Mouse (Mus musculus): ENCODE measurements at regions not wholly inside any gene's neighbourhood (a gene's known extent, or its start where the extent isn't known, plus 50 kb on each side); places are given as distances from the start of the nearest gene placed in this dataset.

DNA sequence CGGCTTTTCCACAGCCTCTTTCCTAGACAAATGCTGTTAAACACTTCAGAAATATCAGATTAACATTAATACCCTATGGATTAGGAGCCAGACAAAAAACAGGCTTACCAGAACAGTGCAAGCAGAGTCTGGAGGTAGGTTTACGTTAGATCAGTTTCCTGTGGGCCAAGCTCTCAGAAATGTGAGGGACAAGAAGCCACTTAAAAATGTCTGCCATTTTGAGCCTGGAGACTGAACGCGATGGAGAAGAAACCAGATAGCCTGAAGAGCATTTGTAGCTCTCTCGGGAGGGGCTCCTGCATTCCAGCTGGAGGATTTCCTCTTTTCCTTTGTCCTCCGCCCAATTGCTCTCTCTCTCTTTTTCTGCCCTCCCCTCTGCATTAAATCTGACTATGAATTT lies 239.1 kb upstream of the Sp4 start:
- DNase-seq (ENCODE audit: low spot score): no peak

DNA sequence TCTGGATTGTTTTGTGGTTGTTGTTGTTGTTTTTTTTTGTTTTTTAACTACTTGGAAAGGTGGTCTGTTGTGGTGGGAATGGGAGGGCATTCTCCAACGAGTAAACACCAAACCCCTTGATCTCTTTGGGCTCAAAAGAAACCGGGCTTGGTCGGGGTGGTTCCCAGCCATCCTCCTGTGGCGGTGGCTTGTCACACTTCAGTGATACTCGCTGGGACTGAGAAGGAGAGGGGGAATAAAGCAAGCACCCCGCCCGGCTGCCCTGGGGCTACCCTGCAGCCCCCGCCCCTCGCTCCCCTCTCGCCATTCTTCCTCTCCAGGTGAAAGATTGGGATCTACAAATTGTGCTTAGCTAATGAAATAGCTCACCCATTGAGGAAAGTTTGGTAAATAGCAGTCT lies 229.3 kb upstream of the Sp4 start:
- DNase-seq (ENCODE audit: low spot score): no peak

DNA sequence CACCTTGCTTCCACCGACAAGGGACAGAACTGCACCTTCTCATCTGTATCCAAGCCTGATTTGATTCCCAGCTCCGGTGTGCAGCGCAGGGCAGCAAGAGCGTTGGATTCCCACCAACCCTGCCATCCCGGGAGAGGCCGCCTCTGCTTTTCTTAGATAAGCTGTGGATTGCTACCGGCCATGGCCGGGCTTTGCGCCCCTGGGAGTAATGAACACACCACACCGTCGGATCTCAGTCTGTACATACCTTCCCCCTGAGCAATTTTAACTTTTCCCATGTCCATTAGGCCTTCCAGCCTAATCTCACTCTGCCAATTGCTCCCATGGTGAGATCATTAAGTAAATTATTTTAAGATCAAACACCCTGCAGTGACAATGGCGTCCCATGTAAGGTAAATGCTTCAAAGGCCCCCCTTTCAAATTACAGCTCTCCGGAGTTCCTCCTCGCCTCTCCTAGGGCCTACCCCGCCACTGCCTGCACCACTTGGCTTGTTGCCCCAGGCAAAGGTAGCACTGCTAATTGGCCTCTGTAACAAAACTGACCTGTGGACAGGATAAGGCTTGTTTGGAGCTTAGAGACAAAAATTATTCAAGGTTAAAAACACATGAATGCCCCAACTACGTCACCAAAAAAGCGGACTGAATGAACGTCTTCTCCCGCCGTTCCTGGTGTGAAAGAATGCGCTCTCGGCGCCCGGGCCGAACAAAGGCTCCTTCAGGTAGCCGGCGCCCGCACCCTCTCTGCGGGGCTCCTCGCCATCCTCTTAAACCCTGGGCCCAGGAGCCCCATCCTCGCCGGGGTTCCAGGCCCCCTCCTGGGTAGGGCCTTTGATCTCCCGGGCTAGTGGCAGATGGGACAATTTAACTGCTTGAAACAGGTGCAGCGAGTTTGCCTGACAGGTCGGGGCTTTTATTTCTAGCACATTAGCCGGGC lies 228.5 kb upstream of the Sp4 start:
- DNase-seq (ENCODE audit: low spot score): no peak

DNA sequence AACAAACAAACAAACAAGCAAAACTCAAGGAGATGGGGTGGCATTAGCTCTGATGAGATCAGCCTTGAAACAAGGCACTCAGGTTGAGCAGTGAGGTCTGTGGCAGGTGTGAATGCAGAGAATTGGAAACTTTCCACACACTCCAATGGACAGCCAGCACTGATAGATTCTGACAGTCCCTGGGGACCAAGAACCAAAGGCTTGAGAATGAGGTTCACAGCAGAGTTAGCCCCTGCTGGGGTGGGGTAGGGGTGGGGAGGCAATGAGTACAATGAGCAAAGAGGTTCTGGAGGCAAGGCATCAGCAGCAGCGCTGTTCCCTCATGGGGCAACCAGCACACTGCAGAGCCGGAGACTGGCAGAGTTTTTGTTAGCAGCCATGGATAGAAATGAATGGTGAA lies 220.5 kb upstream of the Sp4 start:
- DNase-seq (ENCODE audit: low spot score): no peak

DNA sequence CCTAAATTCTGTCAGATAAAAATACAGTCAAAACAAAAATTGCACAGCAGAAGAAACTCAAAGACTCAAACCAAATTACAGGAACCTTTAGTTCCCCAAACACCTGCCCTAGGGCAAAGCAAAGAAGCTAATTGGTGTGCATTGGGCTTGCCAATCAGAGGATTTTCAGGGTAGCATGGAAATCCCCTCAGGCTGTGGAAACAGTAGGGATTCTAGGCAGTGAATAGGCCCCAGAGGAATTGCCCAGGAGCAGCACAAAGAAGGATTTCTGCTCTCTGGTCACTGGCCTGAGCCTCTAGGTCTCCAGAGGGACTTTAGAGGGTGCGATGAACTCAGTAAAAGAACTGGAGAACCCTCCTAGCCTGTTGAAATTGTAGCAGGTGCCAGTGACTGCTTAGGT lies 220.1 kb upstream of the Sp4 start:
- DNase-seq (ENCODE audit: low spot score): no peak

DNA sequence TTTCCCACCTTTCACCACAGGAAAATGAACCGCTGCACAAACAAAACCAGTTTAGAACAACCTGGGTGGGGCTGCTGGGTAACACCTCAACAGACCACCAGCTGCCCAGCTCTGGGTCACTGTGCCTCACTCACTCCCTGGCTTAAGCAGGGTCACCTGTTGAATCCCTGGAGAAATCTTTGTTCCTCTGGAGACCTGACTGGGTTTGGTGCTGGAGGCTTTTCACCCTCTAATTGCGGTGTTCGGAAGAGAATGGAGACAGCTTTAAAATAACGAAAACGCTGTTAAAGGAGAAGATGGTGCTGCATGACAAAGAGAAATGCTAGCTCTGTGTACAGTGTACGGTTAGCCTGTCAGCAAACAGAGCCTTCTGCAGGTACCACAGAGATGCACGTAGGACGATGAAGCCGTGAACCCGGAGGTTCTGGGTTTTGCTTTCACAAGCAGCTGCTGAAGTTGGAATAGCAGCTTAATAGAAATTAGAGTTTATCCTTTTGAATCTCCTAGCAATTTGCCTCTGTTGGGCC lies 218.6 kb upstream of the Sp4 start:
- no peak for DNase-seq (ENCODE audit: low spot score)

DNA sequence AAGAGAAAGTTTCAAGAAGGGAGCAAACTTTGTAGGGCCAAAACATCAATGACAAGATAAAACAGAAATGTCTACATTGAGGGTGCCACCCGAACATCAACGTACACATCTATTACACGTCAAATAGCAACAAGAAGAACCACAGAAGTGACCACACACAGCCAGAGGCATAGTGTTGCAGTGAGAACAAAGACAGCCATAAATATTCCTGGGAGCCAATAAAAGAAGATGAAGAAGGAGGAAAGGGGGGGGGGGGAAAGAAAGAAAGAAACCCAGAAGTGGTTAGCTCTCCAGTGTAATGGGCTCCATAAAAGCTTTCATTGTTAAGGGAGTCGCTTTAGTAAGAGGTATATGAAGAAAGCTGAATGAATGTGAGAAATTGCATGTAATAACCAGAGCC lies 209.7 kb upstream of the Sp4 start:
- no peak for DNase-seq (ENCODE audit: low spot score)

DNA sequence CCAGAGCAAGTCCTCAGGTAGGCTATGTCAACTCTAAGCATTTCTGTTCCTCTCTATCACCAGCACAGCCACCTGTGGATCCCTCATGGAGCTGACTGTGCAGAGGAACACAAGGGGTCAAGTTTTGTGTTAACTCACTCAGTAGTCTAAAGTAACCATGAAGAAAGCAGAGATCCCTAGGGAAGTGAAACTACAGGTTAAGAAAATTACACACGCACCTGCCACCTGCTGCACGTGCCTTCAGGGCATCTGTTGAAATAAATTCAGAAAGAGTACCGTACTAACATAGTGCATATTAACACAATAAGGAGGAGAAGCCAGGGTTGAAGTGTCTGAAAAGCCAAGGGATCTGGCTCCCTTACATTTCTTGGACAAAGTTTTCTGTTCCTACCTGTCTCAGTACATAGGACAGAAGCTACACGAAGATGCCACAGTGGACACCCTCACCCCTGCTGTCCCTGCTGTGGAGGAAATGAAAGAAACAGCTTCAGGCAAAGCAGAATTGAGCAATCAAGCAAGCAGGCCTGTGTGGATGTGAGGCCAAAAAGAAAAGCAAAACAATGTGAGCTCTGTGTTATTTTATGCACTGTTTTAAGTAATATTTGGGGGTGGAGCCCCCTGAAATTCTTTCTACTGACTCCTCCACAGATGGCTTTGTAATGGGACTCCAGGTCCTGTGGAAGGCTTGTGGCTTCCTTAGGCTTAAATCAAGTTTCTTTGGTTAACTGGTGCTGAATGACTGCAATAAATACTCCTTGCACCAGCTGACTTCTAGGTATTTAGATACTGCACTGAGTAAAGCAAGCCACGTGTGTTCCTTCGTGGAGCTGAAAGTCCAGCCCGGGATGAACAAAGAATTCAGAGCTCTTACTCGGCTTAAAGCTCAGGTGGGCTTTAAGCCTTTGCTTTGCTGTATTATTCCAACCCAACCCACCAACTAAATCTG lies 208.0 kb upstream of the Sp4 start:
- DNase-seq (ENCODE audit: low spot score): no peak

DNA sequence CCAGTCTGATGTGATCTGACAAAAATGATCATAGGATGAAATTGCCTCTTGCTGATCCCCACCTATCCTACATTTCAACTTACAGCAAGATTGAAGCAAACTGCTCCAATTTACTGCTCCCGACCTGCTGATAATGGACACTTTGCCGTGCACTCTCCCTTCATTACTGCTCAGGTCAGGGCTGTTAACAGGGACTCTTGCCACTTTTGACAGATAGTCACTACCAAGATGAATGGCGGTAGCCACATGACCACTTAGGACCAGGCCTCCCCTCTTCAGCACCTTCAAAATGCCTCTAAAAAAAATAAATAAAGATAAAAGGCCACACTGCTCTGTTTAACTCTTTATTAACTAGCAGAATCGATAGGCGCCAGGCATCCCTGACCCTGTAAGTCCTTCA lies 199.2 kb upstream of the Sp4 start:
- DNase-seq (ENCODE audit: low spot score): no peak

DNA sequence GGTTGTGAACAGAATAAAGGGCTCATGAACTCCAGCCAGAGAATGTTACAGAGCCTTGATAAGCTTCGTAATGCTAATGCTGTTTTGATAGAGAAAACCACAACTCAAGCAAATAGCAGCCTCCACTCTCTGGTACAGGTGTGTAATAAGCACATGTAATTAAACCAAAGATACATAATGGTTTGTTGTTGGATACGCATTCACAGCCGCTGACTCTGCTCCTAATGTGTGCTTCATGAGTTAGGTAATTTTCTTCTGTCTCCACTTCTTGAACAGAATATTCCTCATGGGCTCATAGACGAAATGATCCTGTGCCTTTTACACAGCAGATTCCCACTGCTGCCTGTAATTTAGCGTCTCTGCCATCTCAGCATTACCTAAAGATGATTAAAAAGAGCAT lies 186.8 kb upstream of the Sp4 start:
- no peak for DNase-seq (ENCODE audit: low spot score)

DNA sequence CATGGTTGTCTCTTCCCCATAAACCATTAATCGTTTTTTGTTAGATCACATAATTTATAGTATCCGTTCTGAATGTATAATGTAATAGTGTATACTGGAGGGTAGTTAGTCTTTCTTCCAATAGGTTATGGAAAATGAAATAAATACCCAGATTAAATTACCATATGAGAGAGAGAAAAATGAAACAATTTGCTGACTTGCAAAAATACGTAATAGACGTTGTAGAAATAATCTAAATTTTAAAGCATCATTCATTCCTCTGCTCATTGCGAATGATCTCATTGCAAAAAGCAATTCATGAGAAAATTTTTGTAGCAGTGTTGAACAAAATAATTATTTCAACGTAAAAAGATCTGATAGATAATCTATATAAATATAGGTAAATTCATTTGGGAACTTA lies 185.2 kb upstream of the Sp4 start:
- no peak for DNase-seq (ENCODE audit: low spot score)

DNA sequence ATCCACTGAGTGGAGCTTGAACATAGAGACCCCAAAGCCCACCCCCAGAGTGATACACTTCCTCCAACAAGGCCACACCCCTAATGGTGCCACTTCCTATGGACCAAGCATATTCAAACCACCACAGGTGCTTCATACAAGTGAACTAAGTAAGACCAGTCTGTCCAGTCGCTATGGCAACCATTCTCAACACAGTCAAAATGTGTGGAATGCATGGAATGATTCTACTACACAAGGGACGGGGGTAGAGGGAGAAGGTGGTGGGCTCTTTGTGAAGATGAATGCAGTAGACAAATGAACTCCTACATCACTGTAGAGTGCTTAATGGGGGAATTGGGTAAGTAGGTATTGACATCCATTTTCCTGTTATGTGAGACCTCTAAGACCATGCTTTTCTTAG lies 180.1 kb upstream of the Sp4 start:
- DNase-seq (ENCODE audit: low spot score): no peak

DNA sequence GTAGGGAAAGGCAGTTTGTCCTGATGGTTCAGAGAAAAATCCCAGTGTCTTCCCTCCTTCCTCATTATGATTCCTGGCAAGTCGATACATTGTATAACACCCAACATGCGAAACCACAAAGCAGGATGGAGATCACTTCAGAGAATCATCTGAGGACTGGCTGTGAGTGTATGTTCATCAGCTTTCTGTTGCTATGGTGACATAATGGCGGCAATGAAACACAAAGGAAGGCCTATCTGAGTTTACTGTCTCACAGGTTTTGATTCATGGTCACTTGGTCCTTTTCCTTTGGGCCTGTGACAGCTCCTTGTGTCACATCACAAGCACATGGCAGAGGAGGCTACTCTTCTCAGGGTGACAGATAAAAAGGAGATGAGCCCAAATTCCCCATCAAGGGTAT lies 173.5 kb upstream of the Sp4 start:
- DNase-seq (ENCODE audit: low spot score): no peak

DNA sequence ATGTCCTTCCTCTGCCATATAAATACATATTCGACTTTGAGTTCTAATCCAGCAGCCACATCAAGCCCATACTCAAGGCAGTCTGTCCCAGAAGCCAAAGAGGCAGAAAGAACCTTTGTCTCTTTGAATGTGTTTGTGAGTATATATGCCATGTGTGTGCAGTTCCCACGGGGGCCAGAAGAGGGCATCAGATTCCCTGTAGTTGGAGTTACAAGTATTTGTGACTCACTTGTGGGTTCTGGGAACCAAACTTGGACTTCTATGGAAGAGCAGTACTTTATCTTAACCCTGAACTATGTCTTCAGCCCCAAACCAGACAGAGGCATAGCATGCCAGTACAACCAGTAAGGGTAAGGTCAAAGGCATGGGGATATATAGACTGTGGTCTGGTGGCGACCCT lies 165.6 kb upstream of the Sp4 start:
- DNase-seq (ENCODE audit: low spot score): no peak

DNA sequence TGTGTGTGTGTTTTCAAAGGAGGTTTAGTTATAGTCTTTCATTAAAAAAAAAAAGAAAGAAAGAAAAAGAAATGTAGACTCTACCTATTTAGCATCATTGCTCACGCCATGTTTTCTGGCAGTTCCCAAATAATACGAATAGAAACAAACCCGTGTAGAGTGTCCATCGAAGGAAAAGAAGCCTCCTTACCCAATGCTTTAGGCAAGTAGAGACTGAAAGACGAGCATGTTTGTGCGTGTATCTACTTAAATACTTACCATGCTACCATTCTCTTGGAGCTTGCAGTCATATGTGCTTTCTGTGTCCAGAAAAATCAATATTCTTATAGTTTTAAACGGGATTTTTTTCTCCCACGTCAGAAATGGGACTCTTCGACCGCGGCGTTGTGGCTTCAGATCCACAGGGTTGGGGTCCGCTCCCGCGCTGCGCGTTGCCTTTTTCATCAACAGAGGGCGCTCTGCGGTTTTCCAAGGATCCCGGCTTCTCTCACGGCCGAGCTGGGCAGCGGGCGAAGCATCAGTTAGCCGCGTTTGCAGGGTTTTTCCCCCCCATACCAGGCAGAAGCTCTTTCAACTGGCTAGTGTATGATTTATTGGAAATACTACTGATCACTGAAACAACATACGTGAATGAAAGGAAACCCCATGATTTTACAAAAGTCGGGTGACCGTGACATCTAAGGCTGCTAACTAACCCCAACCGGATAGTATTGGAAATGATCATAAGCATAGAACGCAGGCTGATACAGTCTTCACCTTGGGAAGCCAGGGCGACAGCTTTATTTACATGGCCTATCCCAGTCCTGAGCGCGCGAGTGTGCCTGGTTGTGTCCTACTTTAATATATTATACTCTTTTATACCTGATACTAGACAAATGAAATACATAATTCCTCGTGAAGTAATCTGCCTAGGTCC lies 156.5 kb upstream of the Sp4 start:
- peak; percentile 9 for DNase-seq (ENCODE audit: low spot score)

DNA sequence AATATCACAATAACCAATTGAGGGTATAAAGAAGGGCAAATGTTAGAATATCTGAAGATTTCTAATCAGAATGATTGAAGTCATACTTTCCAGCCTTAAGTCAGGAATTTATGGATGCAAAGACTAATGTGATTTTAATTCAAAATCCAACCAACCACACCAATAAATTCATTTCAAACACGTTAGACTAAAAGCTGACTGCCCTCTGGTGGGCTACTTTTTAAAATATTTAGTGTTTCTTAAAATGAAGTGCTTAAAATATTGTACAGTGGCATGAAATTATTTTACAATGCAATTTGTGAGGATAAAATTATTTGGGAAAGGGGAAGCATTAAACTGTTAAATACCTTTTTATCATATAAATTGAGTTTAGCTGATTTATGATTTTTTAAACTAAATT lies 154.4 kb upstream of the Sp4 start:
- no peak for DNase-seq (ENCODE audit: low spot score)

DNA sequence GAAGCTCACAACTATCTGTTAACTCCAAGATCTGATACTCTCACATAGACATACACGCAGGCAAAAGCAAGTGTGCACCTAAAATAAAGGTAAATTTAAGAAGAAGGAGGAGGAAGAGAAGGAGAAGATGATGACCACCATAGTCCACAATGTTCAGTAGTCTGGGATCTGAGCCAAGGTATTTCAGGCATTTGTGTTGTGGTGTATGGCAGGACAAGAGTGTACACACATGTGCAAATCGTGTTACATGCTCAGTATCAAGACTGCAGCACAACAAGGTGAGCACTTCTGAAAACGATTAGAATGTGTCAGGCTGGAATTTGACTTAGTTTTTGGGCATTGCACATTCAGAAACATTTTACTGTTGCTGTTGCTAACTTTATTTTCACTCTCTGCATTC lies 138.4 kb upstream of the Sp4 start:
- DNase-seq (ENCODE audit: low spot score): no peak

DNA sequence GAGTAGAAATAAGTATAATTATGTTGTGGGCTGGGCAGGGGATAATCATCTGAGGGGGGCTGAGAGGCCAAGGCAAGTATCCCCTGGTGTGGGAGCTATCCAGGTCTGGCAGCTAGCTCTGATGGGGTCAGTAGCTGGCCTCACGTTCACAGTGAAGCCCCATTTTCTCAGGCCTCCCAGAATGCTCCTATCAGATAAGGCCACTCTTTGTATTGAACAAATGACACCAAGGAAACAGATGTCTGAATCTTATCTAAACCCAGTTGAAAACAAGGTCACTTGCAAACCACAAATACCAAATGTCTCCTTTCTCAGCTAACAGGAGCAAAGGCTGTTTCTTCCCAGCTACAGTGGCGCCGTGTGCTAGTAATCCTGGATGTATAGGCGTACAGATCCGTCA lies 137.6 kb upstream of the Sp4 start:
- DNase-seq (ENCODE audit: low spot score): no peak

DNA sequence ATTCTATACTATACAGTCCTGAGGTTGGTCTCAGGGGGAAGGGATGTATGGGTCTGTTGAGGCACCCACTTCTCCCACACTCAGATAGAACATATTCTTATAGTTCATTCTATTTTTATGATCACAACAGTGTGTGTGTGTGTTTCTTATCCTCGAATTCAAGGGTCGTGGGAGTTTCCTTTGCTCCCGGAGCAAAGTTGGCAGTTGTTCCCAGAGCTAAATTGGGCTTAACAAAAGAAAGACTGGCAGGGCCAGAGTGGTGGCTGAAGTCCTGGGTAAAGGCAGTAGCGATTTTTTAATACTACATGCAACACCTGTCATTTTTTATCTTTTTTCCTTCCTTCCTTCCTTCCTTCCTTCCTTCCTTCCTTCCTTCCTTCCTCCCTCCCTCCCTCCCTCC lies 131.5 kb upstream of the Sp4 start:
- DNase-seq (ENCODE audit: low spot score): no peak

DNA sequence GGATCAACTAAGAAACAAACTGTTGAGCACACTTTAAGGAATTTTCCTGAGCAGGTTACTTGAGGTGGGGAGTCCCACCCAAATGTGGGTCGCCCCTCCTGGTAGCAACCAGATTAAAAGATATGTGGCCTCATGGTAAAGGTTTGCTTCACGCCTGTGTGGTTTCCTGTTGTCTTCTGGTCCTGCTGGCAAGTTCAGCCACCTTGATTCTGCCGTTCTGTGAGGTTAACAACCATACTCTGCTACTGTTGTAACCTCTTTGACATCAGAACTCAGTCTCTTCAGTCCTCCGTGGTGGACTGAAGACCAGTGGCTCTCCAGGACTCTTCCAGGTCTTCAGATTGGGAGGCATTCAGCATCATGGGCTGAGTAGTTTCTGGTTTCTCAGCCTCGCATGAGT lies 127.1 kb upstream of the Sp4 start:
- DNase-seq (ENCODE audit: low spot score): peak; percentile 35

DNA sequence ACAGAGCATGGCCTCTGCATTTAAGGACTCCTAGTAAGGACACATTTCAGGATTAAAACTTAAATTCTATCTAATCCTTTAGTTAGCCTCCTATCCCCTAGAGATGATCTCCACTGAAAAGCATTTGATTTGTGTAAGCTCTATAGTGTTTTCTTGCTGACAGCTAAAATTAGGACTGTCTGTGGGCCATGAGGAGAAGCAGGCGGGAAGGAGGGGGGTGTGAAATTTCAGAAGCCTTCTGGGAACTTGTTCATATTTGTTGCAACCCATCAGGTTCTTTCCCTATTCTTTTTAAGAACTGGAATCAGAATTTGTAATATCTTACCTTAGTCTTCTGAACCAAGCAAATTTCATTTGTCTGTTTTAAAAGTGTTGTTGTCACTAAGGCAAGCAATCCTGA lies 114.7 kb upstream of the Sp4 start:
- DNase-seq (ENCODE audit: low spot score): no peak
